Mouse (Mus musculus) ES-E14 (cell line): ENCODE data around the gene Parg.

Experiments used
- CHD2 ChIP-seq: IDR thresholded peaks from 2 replicates; pipeline ENCODE4 v1.6.1; 2014; ENCODE audit warnings: mild to moderate bottlenecking, low read depth, low read length, inconsistent platforms
- HCFC1 ChIP-seq: IDR thresholded peaks from 2 replicates; pipeline ENCODE4 v1.6.1; 2012; ENCODE audit warnings: low read length, inconsistent platforms, borderline replicate concordance; ENCODE audit not compliant: insufficient read depth

GRCm38 (mm10) chr14:32311381-32312035 is 109.8 kb downstream of the Parg start:
- TF ChIP-seq CHD2 (no peak), HCFC1 (no peak)
